Mouse (Mus musculus) layer of hippocampus, postnatal 36 days (tissue): ENCODE data around the gene Cfl1. TPM values are rescaled to one million over a fixed set of nuclear protein-coding genes. Genes with fewer than 3 reads are reported as not detected.
"Not testable (repeated sequence)": the region's sequence is repeated elsewhere in the genome, so short reads cannot be mapped to it uniquely, and the experiment has no call there.

Experiments used
- DNase-seq, 2 experiments: peaks; one replicate each; pipeline ENCODE4 v3.0.0; 2022
- total RNA-seq, 2 experiments: library from RNA; stranded (reverse); gene quantifications; 2 replicates each; pipeline ENCODE4 v1.2.3; 2021

Gene Cfl1
- total RNA-seq, 2 experiments from 2014 or later, result 1,234 to 1,394 TPM

DNA sequence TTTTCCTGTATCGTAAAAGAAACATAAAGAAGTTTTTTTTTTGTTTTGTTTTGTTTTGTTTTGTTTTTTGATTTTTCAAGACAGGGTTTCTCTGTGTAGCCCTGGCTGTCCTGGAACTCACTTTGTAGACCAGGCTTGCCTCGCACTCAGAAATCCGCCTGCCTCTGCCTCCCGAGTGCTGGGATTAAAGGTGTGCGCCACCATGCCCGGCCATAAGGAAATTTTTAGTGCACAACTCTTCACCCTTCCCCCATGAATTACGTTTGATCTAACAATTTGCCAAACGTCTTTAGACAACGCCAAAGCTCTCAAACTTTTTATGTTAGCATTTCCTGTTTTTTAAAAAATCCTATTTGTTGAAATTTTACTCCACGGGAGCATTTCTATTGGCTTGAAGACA, 534 bp upstream of the Cfl1 start:
- not testable (repeated sequence) for DNase-seq

DNA sequence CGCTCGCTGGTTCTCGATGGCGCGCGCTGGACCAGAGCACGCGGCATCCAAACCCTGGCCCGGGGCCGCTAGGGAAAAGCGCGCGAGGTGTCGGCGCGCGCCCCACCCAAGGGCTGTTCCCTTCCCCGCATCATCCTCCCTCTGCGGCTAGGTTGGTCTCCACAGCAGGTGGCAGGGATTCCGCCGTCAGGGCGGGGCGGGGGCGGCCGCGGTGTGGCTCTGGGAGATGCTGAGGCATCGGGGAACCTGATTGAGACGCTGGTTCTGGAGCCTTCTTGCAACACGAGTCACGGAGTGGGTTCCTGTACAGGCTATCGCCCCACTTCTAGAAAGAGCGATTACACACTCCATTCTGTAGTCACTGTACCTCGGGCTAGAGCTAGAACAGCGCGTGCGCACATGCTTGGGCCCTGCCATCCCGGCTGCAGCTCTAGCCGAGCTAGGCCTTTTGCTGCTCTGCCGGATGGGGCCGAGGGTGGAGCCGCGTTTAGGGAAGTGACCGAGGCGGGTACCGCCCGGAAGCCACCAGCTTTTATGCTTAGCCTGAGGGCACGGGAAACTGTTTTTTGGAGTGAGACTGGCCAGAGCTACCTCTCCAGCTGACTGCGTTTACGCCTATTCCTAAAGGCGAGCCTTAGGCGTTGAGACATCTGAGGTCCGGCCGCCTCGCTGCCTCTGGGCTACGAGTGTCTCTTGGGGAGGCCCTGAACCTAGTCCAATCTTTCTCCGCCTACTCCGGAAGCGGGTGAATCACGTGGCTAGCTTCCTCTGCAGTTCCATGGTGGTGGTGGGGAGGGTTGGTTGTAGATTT, 848 bp downstream of the Cfl1 start:
- DNase-seq, result peak; percentile 82

DNA sequence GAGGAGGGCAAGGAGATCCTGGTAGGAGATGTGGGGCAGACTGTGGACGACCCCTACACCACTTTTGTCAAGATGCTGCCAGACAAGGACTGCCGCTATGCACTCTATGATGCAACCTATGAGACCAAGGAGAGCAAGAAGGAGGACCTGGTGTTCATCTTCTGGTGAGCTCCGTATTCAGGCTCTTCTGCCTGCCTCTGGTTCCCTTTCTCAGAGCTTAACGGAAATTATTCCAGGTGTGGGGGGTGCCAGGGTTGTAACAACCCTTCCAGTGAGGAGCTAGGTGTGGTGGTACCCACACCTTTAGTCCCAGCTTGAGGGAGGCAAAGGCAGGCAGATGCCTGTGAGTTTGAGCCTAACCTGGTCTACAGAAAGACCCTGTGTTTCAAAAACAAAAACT, 2.4 kb downstream of the Cfl1 start:
- no peak for DNase-seq

- not testable (repeated sequence) for DNase-seq
These were observed 3.1 kb downstream of the Cfl1 start for GRCm38 (mm10) chr19:5493301-5493721.

DNA sequence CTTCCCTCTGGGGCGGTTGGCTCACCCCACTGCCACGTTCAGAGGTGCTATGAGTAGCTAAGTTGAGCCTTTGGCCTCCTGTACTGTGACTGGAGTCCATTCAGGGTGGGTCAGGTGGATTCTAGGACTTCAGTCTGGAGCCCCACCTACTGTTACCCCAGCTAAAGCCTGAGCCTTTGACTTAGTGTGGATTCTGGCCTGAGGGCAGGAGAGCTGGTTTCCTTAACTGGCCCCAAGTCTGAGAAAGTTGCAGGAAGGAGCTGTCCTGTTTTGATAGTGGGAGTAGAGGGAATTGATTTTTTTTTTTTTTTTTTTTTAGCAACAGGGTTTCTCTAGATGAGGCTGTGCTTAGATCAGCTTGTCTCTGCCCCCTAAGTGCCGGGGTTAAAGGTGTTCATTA, 4.1 kb downstream of the Cfl1 start:
- DNase-seq, result no peak

GRCm38 (mm10) chr19:5495353-5496051, 5.2 kb downstream of the Cfl1 start:
- DNase-seq, result no peak

GRCm38 (mm10) chr19:5496052-5496370, 5.8 kb downstream of the Cfl1 start:
- DNase-seq, result no peak

GRCm38 (mm10) chr19:5500330-5500875, 10.1 kb downstream of the Cfl1 start:
- DNase-seq, result no peak

DNA sequence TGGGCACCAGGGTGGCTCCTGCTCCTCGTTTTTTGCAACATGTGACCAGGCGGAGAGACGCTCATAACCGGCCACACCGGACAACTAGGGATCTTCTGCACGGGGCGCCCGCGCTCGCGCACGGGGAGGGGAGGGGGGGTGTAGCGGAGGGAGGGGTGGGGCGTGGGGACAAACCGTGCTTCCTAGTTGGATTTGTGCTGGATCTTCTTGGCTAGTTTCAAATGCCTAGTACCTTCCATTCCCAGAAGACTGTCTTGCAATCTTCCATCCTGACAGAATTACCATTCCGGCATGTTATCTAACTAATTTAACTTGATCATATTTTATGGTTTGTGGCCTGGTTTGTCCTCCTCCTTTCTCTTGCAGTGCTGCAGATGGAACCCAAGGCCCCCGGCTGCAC, 13.4 kb downstream of the Cfl1 start, which contains the start of gene 1700020D05Rik:
1700020D05Rik (minus strand) TSS at position 101 of the 400 bp plus-strand sequence.
- no peak for DNase-seq

- peak; percentile 97 to 98 for DNase-seq
These were observed 20.1 kb downstream of the Cfl1 start, which contains the start of gene Snx32 for GRCm38 (mm10) chr19:5510031-5511026. Snx32 (minus strand) TSS chr19:5510538.

GRCm38 (mm10) chr19:5511074-5511632, 20.9 kb downstream of the Cfl1 start:
- DNase-seq, result no peak

DNA sequence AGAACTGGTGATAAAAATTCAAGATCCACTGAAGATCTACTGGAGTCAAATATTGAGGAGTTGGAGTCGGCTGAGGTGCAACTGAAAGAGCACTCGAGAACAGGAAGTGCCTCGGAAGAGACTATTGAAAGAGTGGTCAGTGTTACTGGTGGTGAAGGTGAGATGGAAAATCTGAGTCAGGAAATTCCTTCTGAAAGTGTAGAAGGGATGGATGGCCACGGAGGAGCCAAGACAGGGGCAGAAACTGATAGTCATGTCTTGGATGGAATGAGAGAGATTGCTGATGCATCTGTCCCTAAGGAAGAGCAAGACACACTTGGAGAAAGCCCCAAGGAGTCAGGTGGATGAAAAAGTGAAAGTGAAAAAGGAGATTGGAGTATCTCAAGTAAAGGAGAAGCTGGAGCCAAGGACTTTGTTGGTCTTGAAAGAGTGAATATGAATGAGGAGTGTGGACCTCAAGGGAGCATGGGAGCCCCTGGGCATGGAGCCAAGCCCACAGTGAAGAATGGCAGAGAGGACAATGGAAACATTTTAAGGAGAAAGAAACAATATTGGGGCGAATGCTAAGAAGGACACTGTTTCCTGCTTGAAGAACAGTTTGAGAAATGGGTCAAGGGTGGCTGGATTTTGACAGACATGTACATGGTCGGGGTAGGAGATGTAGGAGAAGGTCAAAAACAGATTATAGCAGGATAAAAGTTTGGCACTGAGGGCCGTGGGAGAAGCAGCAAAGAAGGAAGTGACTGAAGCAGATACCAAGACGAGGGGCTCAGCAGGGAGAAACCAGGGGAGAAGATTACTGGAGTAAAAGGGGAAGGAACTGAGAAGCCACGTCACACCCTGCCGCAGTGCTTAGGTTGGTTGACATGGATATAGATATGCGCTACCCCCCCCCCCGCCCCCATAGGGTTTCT, 22.1 kb downstream of the Cfl1 start:
- no peak for DNase-seq

- no peak for DNase-seq
These were observed 22.7 kb downstream of the Cfl1 start for GRCm38 (mm10) chr19:5513005-5513349.

DNA sequence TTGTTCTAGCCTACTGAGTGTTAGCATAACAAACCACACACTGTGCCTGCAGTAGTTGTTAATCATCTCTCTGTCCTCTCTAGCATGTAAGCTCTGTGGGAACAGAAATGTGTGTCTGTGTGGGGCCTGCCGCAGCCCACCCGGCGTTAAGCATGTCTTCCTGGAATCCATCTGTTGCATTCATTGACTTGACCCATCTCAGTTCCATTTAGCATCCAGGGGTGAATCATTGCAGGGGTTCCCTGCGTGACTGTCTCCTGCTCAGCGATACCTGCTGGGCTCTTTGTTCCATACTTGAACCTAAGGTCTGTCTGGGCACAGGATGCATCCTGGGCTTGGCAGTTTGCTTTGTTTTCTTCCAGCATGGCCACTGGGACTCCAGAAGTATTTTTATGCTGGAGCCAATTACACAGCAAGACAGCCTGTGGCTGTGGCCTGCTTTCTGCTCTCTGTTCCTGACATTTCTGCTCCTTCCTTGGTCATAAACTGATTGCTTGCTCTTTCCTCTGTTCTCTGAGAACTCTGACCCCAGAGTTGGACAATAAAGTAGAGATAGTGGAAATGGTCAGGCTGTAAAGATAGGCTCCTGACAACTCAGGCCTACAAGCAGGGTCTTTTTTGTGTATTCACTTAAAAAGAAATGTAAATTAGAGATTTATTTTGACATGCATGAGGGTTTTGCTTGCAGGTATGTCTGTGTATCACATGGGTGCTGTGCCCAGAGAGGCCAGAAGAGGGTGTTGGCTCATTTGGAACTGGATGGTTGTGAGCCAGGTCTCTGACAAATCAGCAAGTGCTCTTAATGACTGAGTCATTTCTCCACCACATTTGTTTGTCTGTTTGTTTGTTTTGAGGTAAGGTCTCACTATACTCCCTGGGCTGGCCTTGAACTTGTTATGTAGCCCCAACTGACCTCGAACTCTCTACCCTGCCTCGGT, 25.9 kb downstream of the Cfl1 start:
- DNase-seq, result no peak

- no peak for DNase-seq
These were observed 26.8 kb downstream of the Cfl1 start for GRCm38 (mm10) chr19:5516906-5517505.

DNA sequence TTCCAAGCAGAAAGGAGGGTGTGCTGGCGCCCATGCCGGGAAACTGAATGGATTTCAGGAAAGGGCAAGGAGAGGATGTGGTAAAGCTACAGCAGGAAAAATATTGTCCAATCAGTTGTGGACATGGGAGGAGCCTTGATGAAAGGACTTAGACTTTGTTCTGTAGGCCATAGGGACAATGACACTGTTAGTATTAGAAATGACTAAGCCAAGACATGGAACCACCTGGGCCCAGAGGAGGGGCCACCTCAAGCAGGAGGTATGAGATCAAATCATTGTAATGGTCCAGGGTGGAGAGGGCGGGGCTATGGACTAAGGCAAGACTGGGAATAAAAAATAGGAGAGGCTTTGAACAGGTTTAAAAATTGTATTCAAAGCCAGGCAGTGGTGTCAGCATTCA, 28.5 kb downstream of the Cfl1 start:
- DNase-seq, result no peak

GRCm38 (mm10) chr19:5525204-5525603, 34.9 kb downstream of the Cfl1 start:
- no peak for DNase-seq

DNA sequence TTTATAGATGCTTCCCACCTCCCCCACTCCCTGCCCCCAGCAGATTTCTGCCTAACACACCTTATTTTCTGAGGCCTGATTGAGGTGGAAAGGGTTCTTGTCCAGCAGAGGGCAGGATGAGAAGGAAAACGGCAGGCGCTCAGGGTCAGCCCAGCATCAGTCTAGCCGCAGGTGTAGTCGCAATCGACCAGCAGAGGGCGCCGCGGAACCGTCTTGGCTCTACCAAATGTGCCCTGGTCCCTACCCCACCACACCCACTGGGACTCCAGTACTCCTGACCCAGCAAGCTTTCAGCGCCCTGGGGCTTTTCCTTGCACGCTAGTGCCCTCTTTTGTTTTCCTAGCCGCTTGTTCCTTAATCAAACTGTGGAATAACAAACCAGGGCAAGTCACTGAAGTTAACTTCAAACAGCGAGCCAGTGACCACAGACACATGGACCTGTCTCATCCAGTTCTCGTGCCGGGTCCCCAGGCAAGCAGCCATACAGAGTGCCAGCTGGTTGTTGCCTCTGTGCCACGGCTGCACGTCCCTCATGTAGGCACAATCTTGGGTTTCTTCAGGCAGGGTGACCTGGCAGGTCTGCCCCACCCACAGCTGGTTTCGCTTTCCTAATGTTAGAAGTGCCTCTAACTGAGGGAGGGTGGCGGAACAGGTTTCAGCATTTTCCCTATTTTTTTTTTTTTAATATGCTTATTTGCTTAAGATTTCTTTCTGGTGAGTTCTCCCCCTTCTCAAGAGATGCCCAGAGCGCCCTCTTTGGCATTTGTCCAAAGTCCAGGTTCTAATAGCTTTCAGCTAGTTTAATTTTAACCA, 39.3 kb downstream of the Cfl1 start:
- DNase-seq, result peak; percentile 89 to 90
